Comparison of ENCODE assay signal across 14 mouse cellular contexts in the genomic region with DNA sequence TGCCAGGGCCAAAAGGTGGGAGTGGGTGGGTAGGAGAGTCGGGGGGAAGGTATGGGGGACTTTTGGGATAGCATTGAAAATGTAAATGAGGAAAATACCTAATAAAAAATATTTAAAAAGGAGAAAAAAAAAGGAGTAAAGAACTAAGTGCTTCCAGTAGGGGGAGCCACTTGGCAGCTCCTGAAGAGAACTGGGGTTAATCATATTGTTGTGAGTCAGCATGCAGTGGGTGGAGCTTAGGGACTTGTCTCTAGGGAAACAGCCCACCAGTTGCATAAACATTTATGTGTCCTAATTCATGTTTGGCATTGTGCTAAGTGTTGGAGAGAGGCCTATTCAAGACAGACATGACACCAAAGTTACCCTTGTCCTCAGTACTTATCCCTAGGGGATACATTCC.
DNase-seq lines count a peak whose midpoint lies in the region; TF ChIP-seq lines count a peak whose summit lies in the region.
"Had no signal": no experiment of that assay in that cellular context is flagged by ENCODE, and none has a peak within 500 bp of the region (broad histone marks: within the 10 kb centered on the region; RNA-seq: fewer than 3 reads in every experiment).

No protein-coding gene starts in this region.

- peak; percentile 21 for DNase-seq in kidney, postnatal 10 days
- DNase-seq in kidney, postnatal 14 days, result no peak
- peak; percentile 54 for DNase-seq in CH12.LX (ENCODE audit: extremely low read depth)
- DNase-seq in MEL-GATA-1-ER (ENCODE audit: extremely low read depth, low read depth), result peak; percentile 17
- peak; percentile 5 for DNase-seq in c-Kit-positive CD71-positive TER-119-positive erythroid progenitor cells, embryonic 14.5 days (ENCODE audit: low spot score)
- DNase-seq in right cerebral cortex, adult 18-20 months, result no peak
- no peak for DNase-seq in layer of hippocampus, adult 8-10 months (ENCODE audit: low spot score in 2 of 2)
- DNase-seq: cerebellum, adult 18-20 months; liver, embryonic 13.5 days; spleen, adult 18-20 months had no signal

- H3K4me3 ChIP-seq in CH12.LX (replicated peaks in 1 of 3; ENCODE audit: low read depth in 2 of 3, low read length in 2 of 3, poor library complexity in 1 of 3), result no peak overlapping the region
- H3K4me3 ChIP-seq: embryonic facial prominence, embryonic 13.5 days; forebrain, embryonic 15.5 days; hindbrain, embryonic 10.5 days; liver, embryonic 13.5 days had no signal

- peaks cover 0 to 4% of the 10 kb centered on the region in 2 experiments; a peak in 2 of 4 replicates for H3K4me1 ChIP-seq in CH12.LX (ENCODE audit: control insufficient read depth in 1 of 2, insufficient read depth in 2 of 2)
- H3K4me1 ChIP-seq: liver, embryonic 13.5 days had no signal

- peak; percentile 52 for TF ChIP-seq RAD21 in CH12.LX (IDR thresholded peaks at IDR 0.05; ENCODE audit: low read depth, low read length)

- H3K36me3 ChIP-seq in CH12.LX (replicated peaks in 1 of 2; ENCODE audit: control insufficient read depth in 1 of 2, insufficient read depth in 1 of 2, low read length in 1 of 2), result no peaks in the 10 kb centered on the region
- H3K36me3 ChIP-seq: embryonic facial prominence, embryonic 13.5 days; forebrain, embryonic 15.5 days; hindbrain, embryonic 10.5 days; liver, embryonic 13.5 days had no signal

- no peak overlapping the region for H3K9ac ChIP-seq in CH12.LX (ENCODE audit: insufficient read depth, low read depth)
- H3K9ac ChIP-seq: embryonic facial prominence, embryonic 13.5 days; forebrain, embryonic 15.5 days; liver, embryonic 13.5 days had no signal

- dilution Hi-C loops in CH12.LX (cut with MboI; ENCODE audit: extremely low pct_ligation_motif_present, extremely low pct_unique_long_range_greater_than_20kb, low sequenced_read_pairs), result no loop called here

- no peak overlapping the region for H3K27ac ChIP-seq in CH12.LX (ENCODE audit: insufficient read depth, low read depth)
- H3K27ac ChIP-seq: embryonic facial prominence, embryonic 13.5 days; forebrain, embryonic 15.5 days; liver, embryonic 13.5 days had no signal

- no peaks in the 10 kb centered on the region for H3K9me3 ChIP-seq in CH12.LX (replicated peaks; ENCODE audit: low read length)
- H3K9me3 ChIP-seq: embryonic facial prominence, embryonic 13.5 days; forebrain, embryonic 15.5 days; liver, embryonic 13.5 days had no signal

- in situ Hi-C loops in CH12.LX (cut with MboI; ENCODE audit: low pct_ligation_motif_present, low pct_unique_long_range_greater_than_20kb, low sequenced_read_pairs), result no loop called here

- no peak overlapping the region for H3K4me2 ChIP-seq in CH12.LX (ENCODE audit: insufficient read depth, low read depth, poor library complexity, severe bottlenecking)
- H3K4me2 ChIP-seq: embryonic facial prominence, embryonic 13.5 days; forebrain, embryonic 15.5 days; liver, embryonic 13.5 days; midbrain, embryonic 11.5 days had no signal

- peak in 1 of 2 experiments; percentile 55; a peak in 2 of 4 replicates for TF ChIP-seq CTCF in CH12.LX (conservative IDR thresholded peaks at IDR 0.05 in 1 of 2, IDR thresholded peaks at IDR 0.05 in 1 of 2; ENCODE audit: low read depth in 2 of 2, low read length in 2 of 2)

- TF ChIP-seq EP300 in CH12.LX (IDR thresholded peaks at IDR 0.05; ENCODE audit: low read length), result no peak

- no peak for TF ChIP-seq POLR2A in CH12.LX (IDR thresholded peaks at IDR 0.05; ENCODE audit: low read depth, low read length)

- no peaks in the 10 kb centered on the region for H3K79me2 ChIP-seq in CH12.LX (replicated peaks; ENCODE audit: control insufficient read depth, extremely low read depth, insufficient read depth, poor library complexity, severe bottlenecking)

- no peaks in the 10 kb centered on the region for H3K27me3 ChIP-seq in CH12.LX (replicated peaks)
- H3K27me3 ChIP-seq: embryonic facial prominence, embryonic 13.5 days; forebrain, embryonic 15.5 days; liver, embryonic 13.5 days had no signal

TF ChIP-seq in CH12.LX, 34 proteins besides CTCF, POLR2A, EP300 and RAD21:
- TF ChIP-seq E2F4 (IDR thresholded peaks at IDR 0.05; ENCODE audit: insufficient replicate concordance, low read depth, low read length), result no peak
- no peak for TF ChIP-seq MEF2A (IDR thresholded peaks at IDR 0.05; ENCODE audit: borderline replicate concordance, low read depth, low read length)
- TF ChIP-seq NRF1 (IDR thresholded peaks at IDR 0.05; ENCODE audit: low read depth, low read length), result no peak
- TF ChIP-seq ZNF384 (IDR thresholded peaks at IDR 0.05; ENCODE audit: low read depth, low read length), result peak; percentile 66
- TF ChIP-seq RCOR1 (conservative IDR thresholded peaks at IDR 0.05; ENCODE audit: low read depth, low read length), result no peak
- TF ChIP-seq PAX5 (IDR thresholded peaks at IDR 0.05; ENCODE audit: low read length), result no peak
- no peak for TF ChIP-seq KAT2A (IDR thresholded peaks at IDR 0.05; ENCODE audit: insufficient replicate concordance, low read length)
- no peak for TF ChIP-seq USF1 (IDR thresholded peaks at IDR 0.05; ENCODE audit: low read depth, low read length)
- no peak for TF ChIP-seq POLR2AphosphoS2 (IDR thresholded peaks at IDR 0.05; ENCODE audit: low read depth, low read length)
- no peak for TF ChIP-seq UBTF (IDR thresholded peaks at IDR 0.05; ENCODE audit: low read depth, low read length)
- TF ChIP-seq ZC3H11A (IDR thresholded peaks at IDR 0.05; ENCODE audit: low read depth, low read length), result no peak
- no peak for TF ChIP-seq JUN (IDR thresholded peaks at IDR 0.05; ENCODE audit: insufficient read depth, low read depth, low read length)
- peak; percentile 46 for TF ChIP-seq SMC3 (IDR thresholded peaks at IDR 0.05; ENCODE audit: low read depth, low read length)
- no peak for TF ChIP-seq MXI1 (IDR thresholded peaks at IDR 0.05; ENCODE audit: low read depth, low read length)
TF ChIP-seq in CH12.LX: peak in this region for 2.

Comparison
In these comparisons a context has a peak if more than half of its experiments do, and no peak if none do; other contexts are left out.
1. DNase-seq: peak in kidney, postnatal 10 days (single experiment), CH12.LX (single experiment), MEL-GATA-1-ER (single experiment) and c-Kit-positive CD71-positive TER-119-positive erythroid progenitor cells, embryonic 14.5 days (single experiment); none in kidney, postnatal 14 days (single experiment), right cerebral cortex, adult 18-20 months (single experiment) and layer of hippocampus, adult 8-10 months (0 of 2).